1 mouse cellular context compared by ENCODE assay signal in genomic region chr11:70651391-70651790, GRCm38 (mm10).
TF ChIP-seq lines count a peak whose summit lies in the region.

No protein-coding gene starts in this region.

TF ChIP-seq in CH12.LX, 34 proteins besides CTCF, POLR2A, EP300 and RAD21:
- TF ChIP-seq USF2 (conservative IDR thresholded peaks at IDR 0.05; ENCODE audit: low read depth, low read length) (no peak; the same call in 1 of the 2 replicates), SIN3A (IDR thresholded peaks at IDR 0.05; ENCODE audit: low read length) (peak; percentile 91), MEF2A (IDR thresholded peaks at IDR 0.05; ENCODE audit: borderline replicate concordance, low read depth, low read length) (peak; percentile 40; the same call in 1 of the 2 replicates), BHLHE40 (IDR thresholded peaks at IDR 0.05; ENCODE audit: low read depth, low read length) (peak; percentile 77), E2F4 (IDR thresholded peaks at IDR 0.05; ENCODE audit: insufficient replicate concordance, low read depth, low read length) (no peak), NRF1 (IDR thresholded peaks at IDR 0.05; ENCODE audit: low read depth, low read length) (no peak), USF1 (IDR thresholded peaks at IDR 0.05; ENCODE audit: low read depth, low read length) (peak; percentile 50), ZMIZ1 (IDR thresholded peaks at IDR 0.05; ENCODE audit: low read depth, low read length) (peak; percentile 69; the same call in 1 of the 2 replicates), HCFC1 (IDR thresholded peaks at IDR 0.05; ENCODE audit: low read depth, low read length) (no peak), MAFK (IDR thresholded peaks at IDR 0.05; ENCODE audit: insufficient replicate concordance, low read length) (no peak), POLR2AphosphoS2 (IDR thresholded peaks at IDR 0.05; ENCODE audit: low read depth, low read length) (no peak), IRF4 (IDR thresholded peaks at IDR 0.05; ENCODE audit: low read depth, low read length) (peak; percentile 46; the same call in 1 of the 2 replicates), ZNF384 (IDR thresholded peaks at IDR 0.05; ENCODE audit: low read depth, low read length) (no peak; the same call in 1 of the 2 replicates), ZKSCAN1 (IDR thresholded peaks at IDR 0.05; ENCODE audit: borderline replicate concordance, low read depth, low read length) (no peak), KAT2A (IDR thresholded peaks at IDR 0.05; ENCODE audit: insufficient replicate concordance, low read length) (no peak), ETS1 (conservative IDR thresholded peaks at IDR 0.05; ENCODE audit: low read depth, low read length) (peak; percentile 85), GABPA (IDR thresholded peaks at IDR 0.05; ENCODE audit: insufficient replicate concordance, low read depth, low read length) (no peak), MAX (IDR thresholded peaks at IDR 0.05; ENCODE audit: low read length) (0 out of 2 replicates have a peak, but pooled peaks have one; percentile 36), UBTF (IDR thresholded peaks at IDR 0.05; ENCODE audit: low read depth, low read length) (no peak), NELFE (IDR thresholded peaks at IDR 0.05; ENCODE audit: low read depth, low read length) (no peak), PAX5 (IDR thresholded peaks at IDR 0.05; ENCODE audit: low read length) (no peak), ELF1 (IDR thresholded peaks at IDR 0.05; ENCODE audit: low read depth, low read length) (no peak), MAZ (IDR thresholded peaks at IDR 0.05; ENCODE audit: low read depth, low read length) (no peak), CHD1 (IDR thresholded peaks at IDR 0.05; ENCODE audit: low read depth, low read length) (peak; percentile 93; the same call in 1 of the 2 replicates), MXI1 (IDR thresholded peaks at IDR 0.05; ENCODE audit: low read depth, low read length) (peak; percentile 53; the same call in 1 of the 2 replicates), CHD2 (IDR thresholded peaks at IDR 0.05; ENCODE audit: low read length) (peak; percentile 67; the same call in 1 of the 2 replicates), MYC (IDR thresholded peaks at IDR 0.05; ENCODE audit: low read depth, low read length) (no peak), JUND (conservative IDR thresholded peaks at IDR 0.05; ENCODE audit: low read depth, low read length) (no peak; the same call in 1 of the 2 replicates), TCF12 (IDR thresholded peaks at IDR 0.05; ENCODE audit: low read depth, low read length) (0 out of 2 replicates have a peak, but pooled peaks have one; percentile 26), SMC3 (IDR thresholded peaks at IDR 0.05; ENCODE audit: low read depth, low read length) (0 out of 2 replicates have a peak, but pooled peaks have one; percentile 10), RCOR1 (conservative IDR thresholded peaks at IDR 0.05; ENCODE audit: low read depth, low read length) (peak; percentile 72; the same call in 1 of the 2 replicates), ZC3H11A (IDR thresholded peaks at IDR 0.05; ENCODE audit: low read depth, low read length) (no peak), JUN (IDR thresholded peaks at IDR 0.05; ENCODE audit: insufficient read depth, low read depth, low read length) (no peak), TBP (conservative IDR thresholded peaks at IDR 0.05; ENCODE audit: low read depth, low read length) (no peak)
TF ChIP-seq in CH12.LX: peak in this region for 14.
